Mouse (Mus musculus) heart, postnatal 0 days (tissue): ENCODE results near the gene Rbm6. TPM values are rescaled to one million over a fixed set of nuclear protein-coding genes. Genes with fewer than 3 reads are reported as not detected.

Source experiments
- ATAC-seq: fragments of 200-750 bp; cut with Nextera tagmentation; 2 replicates; pipeline ENCODE4 v1.8.0; 2017; ENCODE audit warnings: low read depth, moderate number of reproducible peaks, moderate library complexity; ENCODE audit not compliant: insufficient read depth
- DNase-seq: peaks from one replicate; pipeline ENCODE4 v3.0.0-alpha.2; 2016; ENCODE audit warnings: low spot score
- H3K27ac ChIP-seq: fragments of 300-500 bp; sonication (generic); 2 replicates; pipeline ENCODE4 v1.5.1; 2014; ENCODE audit warnings: low read depth, mild to moderate bottlenecking
- H3K27me3 ChIP-seq: fragments of 300-500 bp; sonication (generic); 2 replicates; pipeline ENCODE4 v1.6.1; 2014; ENCODE audit warnings: low read length, mixed read lengths; ENCODE audit not compliant: control insufficient read depth, insufficient read depth
- H3K36me3 ChIP-seq: fragments of 300-500 bp; sonication (generic); replicated peaks from 2 replicates; pipeline ENCODE4 v1.6.1; 2014; ENCODE audit warnings: low read length, mixed read lengths; ENCODE audit not compliant: control insufficient read depth, insufficient read depth
- H3K4me1 ChIP-seq: fragments of 300-500 bp; sonication (generic); 2 replicates; pipeline ENCODE4 v1.6.1; 2014; ENCODE audit warnings: antibody characterized with exemption; ENCODE audit not compliant: control insufficient read depth, insufficient read depth
- H3K4me2 ChIP-seq: fragments of 300-500 bp; sonication (generic); 2 replicates; pipeline ENCODE4 v1.6.1; 2014; ENCODE audit warnings: low read depth, mild to moderate bottlenecking, low read length, moderate library complexity
- H3K4me3 ChIP-seq: fragments of 300-500 bp; sonication (generic); 2 replicates; pipeline ENCODE4 v1.5.1; 2014; ENCODE audit warnings: low read depth, low read length
- H3K9ac ChIP-seq: fragments of 300-500 bp; sonication (generic); replicated peaks from 2 replicates; pipeline ENCODE4 v1.6.1; 2014; ENCODE audit warnings: low read depth, low read length, mixed read lengths
- H3K9me3 ChIP-seq: fragments of 300-500 bp; sonication (generic); replicated peaks from 2 replicates; pipeline ENCODE4 v1.6.1; 2016; ENCODE audit warnings: low read length; ENCODE audit not compliant: control insufficient read depth
- CTCF ChIP-seq: IDR thresholded peaks from 2 replicates; pipeline ENCODE4 v1.5.1; 2016; ENCODE audit warnings: antibody characterized with exemption, control low read depth, low read depth
- EP300 ChIP-seq: IDR thresholded peaks from 2 replicates; pipeline ENCODE4 v1.6.1; 2016; ENCODE audit warnings: antibody characterized with exemption, low read depth
- WGBS: fragments of 180-500 bp; shearing (Covaris S2); extraction: QIAGEN DNeasy Blood & Tissue Kit; methylation state at CpG from one replicate; pipeline ENCODE4 v1.1.7; 2014; 5-methylcytosine and 5-hydroxymethylcytosine counted together
- polyA plus RNA-seq: library from polyadenylated mRNA; unstranded; fragments of >200 nt; fragmentation: Nextera tagmentation; extraction: Ambion mirVana; gene quantifications from 2 replicates; pipeline ENCODE4 v1.2.1, GENCODE M21; 2015
- total RNA-seq: library from RNA; depleted of rRNA; stranded (reverse); fragments of >200 nt; gene quantifications from 2 replicates; pipeline ENCODE4 v1.2.3, GENCODE M21; 2014; ENCODE audit warnings: low replicate concordance

Gene Rbm6
- total and polyA plus RNA-seq, 2 experiments from 2014 or later, result 28.3 to 35.1 TPM

- Histone ChIP-seq H3K4me2 (no peak overlapping the region), H3K27ac (no peak overlapping the region)
- 70% methylated on average over 15 of the region's 15 CpGs for WGBS
These were observed 37.2 kb upstream of the Rbm6 start for GRCm38 (mm10) chr9:107910025-107910769.

GRCm38 (mm10) chr9:107908410-107909158, 35.5 kb upstream of the Rbm6 start:
- Histone ChIP-seq H3K4me1 (no peaks in the 10 kb centered on the region), H3K27ac (peak overlapping the region; percentile 44), H3K36me3 (no peaks in the 10 kb centered on the region), H3K4me3 (peak overlapping the region; percentile 17), H3K27me3 (no peaks in the 10 kb centered on the region), H3K4me2 (peak overlapping the region; percentile 61), H3K9ac (peak overlapping the region; percentile 27; the same call in 1 of the 2 replicates), H3K9me3 (no peaks in the 10 kb centered on the region)
- 33% methylated on average over 18 of the region's 18 CpGs for WGBS
- DNase-seq, result no peak
- no peak for TF ChIP-seq EP300
- no peak for TF ChIP-seq CTCF
- no peak for ATAC-seq

More at GRCm38 (mm10) chr9:107910025-107910769, 37.2 kb upstream of the Rbm6 start:
- Histone ChIP-seq H3K9me3 (no peaks in the 10 kb centered on the region), H3K4me1 (no peaks in the 10 kb centered on the region), H3K27me3 (no peaks in the 10 kb centered on the region), H3K9ac (no peak overlapping the region), H3K36me3 (no peaks in the 10 kb centered on the region), H3K4me3 (no peak overlapping the region)
- ATAC-seq, result no peak
- TF ChIP-seq CTCF (no peak), EP300 (no peak)
- no peak for DNase-seq

DNA sequence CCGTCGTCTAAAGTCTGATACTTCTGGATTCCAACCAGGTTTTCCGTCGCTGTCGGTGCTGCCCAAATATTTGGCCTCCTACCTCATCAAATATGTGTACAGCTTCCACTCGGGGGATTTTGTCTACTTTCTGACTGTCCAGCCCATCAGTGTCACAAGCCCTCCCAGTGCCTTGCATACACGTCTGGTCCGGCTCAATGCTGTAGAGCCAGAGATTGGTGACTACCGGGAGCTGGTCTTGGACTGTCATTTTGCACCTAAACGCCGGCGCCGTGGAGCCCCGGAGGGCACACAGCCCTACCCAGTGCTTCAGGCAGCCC, 34.7 kb upstream of the Rbm6 start:
- Histone ChIP-seq H3K4me2 (peak overlapping the region; percentile 61), H3K4me3 (peak overlapping the region; percentile 37), H3K9me3 (no peaks in the 10 kb centered on the region), H3K27ac (peak overlapping the region; percentile 44), H3K4me1 (no peaks in the 10 kb centered on the region), H3K27me3 (no peaks in the 10 kb centered on the region), H3K9ac (peak overlapping the region; percentile 27), H3K36me3 (0 out of 2 replicates have a peak, but pooled peaks cover under 1% of the 10 kb centered on the region)
- ATAC-seq (no peak), DNase-seq (no peak)
- TF ChIP-seq CTCF (no peak), EP300 (no peak)
- 68% methylated on average over 14 of the region's 14 CpGs for WGBS

- TF ChIP-seq EP300 (no peak), CTCF (no peak)
- Histone ChIP-seq H3K9ac (peak overlapping the region; percentile 23), H3K27ac (peak overlapping the region; percentile 17; the same call in 1 of the 2 replicates), H3K36me3 (peaks cover 3% of the 10 kb centered on the region; the same call in 1 of the 2 replicates), H3K4me3 (peak overlapping the region; percentile 37), H3K9me3 (no peaks in the 10 kb centered on the region), H3K4me2 (peak overlapping the region; percentile 61), H3K4me1 (no peaks in the 10 kb centered on the region), H3K27me3 (no peaks in the 10 kb centered on the region)
- 52% methylated on average over 31 of the region's 31 CpGs for WGBS
- DNase-seq, result no peak
- no peak for ATAC-seq
These were observed 34.1 kb upstream of the Rbm6 start for GRCm38 (mm10) chr9:107906967-107907800.
